Mouse (Mus musculus): ENCODE data around the gene Sgcd.
"Not testable (repeated sequence)": the region's sequence is repeated elsewhere in the genome, so short reads cannot be mapped to it uniquely, and the experiment has no call there.

Gene Sgcd

GRCm38 (mm10) chr11:47460149-47460548, 528.6 kb downstream of the Sgcd start:
- DNase-seq (ENCODE audit: low spot score in 2 of 2), result no peak

DNA sequence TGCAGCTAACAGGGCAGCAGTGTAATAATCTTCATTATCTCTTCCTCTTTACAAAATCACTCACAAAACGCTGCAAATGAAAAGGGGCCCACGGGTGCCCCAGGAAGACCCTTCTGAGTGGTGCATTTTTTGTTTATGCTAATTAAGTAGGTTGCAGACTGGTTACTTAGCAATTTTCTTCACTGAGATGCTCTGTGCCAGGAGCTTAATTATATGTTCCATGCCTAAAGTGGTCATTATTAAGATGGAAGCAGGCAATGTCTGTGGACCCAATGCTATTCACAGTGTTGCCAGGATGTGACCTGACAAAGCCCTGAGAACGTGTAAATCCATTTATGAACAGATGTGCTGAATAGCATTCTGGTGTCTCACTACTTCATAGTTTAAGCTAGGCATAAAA, 529.6 kb downstream of the Sgcd start:
- no peak for DNase-seq (ENCODE audit: low spot score in 2 of 2)

DNA sequence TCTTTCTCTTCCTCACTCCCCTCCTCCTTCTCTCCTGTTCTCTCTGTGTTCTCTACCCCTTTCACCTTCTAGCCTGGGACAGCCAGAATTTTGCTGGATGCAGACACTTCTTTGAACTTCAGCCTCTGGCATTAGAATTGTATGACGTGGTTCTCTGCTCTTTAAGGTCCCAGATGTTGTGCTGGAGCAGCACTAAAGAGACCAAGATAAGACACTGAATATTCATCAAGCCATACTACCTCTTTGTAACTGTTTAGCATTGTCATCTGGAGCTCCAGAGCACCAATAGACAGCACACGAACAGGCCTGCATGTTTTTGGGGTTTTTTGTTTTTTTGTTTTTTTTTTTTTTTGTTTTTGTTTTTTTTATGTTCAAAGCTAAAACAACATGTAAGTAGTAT, 541.0 kb downstream of the Sgcd start:
- no peak for DNase-seq (ENCODE audit: low spot score in 2 of 2)

DNA sequence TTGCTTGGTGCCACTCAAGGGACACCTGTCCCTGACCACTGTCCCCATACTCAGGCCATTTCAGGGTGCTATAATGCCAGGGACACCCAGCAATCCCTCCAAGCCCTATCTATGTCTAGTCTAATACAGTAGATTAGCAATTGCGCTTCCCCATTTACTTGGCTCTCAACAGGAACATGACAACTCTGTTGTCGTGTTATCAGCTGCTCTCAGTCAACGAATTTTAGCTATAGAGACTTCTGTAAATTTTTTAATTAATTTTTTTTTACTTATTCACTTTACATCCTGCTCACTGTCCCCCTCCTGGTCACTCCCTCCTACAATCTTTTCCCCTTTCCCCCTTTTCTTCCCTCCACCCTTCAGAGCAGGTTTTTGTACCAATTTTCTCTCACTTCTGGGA, 542.4 kb downstream of the Sgcd start:
- DNase-seq (ENCODE audit: low spot score in 2 of 2), result no peak

GRCm38 (mm10) chr11:47445683-47446082, 543.1 kb downstream of the Sgcd start:
- no peak for DNase-seq (ENCODE audit: low spot score in 2 of 2)

GRCm38 (mm10) chr11:47442266-47442665, 546.5 kb downstream of the Sgcd start:
- no peak for DNase-seq (ENCODE audit: low spot score in 2 of 2)

GRCm38 (mm10) chr11:47399607-47400006, 589.2 kb downstream of the Sgcd start:
- no peak for DNase-seq (ENCODE audit: low spot score in 2 of 2)

DNA sequence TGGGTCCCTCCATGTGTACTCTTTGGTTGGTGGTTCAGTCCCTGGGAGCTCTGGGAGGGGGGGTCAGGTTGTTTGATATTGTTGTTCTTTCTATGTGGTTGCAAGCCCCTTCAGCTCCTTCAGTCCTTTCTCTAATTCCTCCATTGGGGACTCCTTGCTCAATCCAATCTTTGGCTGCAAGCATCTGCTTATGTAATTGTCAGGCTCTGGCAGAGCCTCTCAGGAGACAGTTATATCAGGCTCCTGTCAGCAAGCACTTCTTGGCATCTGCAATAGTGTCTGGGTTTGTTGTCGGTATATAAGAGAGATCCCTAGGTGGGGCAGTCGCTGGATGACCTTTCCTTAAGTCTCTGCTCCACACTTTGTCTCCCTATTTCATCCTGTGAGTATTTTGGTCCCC, 598.0 kb downstream of the Sgcd start:
- not testable (repeated sequence) for DNase-seq (ENCODE audit: low spot score in 2 of 2)

DNA sequence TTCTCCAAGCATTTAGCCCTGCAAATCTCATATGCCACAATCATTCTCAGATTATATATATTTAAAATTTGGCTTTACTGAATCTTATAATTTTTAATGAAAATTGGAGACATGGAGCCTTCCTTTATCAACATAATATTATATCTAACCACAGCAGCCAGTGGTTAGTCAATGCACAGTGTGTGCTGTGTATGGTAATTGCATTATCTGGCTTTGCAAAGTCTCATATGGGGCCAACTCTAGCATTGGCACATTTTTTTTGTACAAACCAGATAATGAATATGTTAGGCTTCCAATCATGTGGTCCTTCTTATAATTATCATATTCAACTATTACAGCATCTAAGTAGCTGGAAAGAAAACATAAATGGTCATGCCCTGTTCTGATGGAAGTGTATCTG, 599.4 kb downstream of the Sgcd start:
- DNase-seq (ENCODE audit: low spot score in 2 of 2), result no peak

DNA sequence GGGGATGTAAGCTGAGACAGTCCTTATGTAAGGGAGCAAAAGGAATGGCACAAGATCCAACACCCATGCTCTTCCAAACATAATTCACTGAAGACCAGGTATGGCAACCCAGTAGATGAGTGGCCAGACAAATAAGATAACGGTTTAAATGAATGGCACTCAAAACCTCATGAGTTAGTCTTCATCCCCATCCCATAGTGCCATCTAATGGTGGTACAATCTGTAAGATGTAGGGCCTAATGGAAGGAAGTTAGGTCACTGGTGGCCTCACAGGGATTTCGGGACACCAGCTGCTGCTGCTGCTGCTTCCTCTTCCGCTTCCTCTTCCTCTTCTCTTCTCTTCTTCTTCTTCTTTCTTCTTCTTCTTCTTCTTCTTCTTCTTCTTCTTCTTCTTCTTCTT, 601.0 kb downstream of the Sgcd start:
- no peak for DNase-seq (ENCODE audit: low spot score in 2 of 2)

- no peak for DNase-seq (ENCODE audit: low spot score in 2 of 2)
Observed at GRCm38 (mm10) chr11:47386136-47386535, 602.6 kb downstream of the Sgcd start.

DNA sequence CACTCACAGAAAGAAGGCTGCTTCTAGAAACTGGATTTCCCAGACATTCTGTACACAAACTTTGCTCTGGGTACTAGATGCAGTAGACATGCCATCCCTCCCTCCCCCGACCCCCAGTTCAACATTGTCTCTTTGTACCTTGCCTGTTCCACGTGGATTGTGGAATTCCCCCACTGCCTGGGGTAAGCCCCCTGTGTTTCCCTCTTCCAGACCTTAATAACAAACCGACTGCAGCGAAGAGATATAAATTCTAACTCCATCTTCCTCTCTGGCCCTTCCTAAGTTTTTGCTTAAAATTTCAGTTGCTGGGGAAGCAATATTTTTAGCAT, 609.2 kb downstream of the Sgcd start:
- no peak for DNase-seq (ENCODE audit: low spot score in 2 of 2)

GRCm38 (mm10) chr11:47378843-47379629, 609.7 kb downstream of the Sgcd start:
- DNase-seq (ENCODE audit: low spot score in 2 of 2), result peak; percentile 4 to 22

- DNase-seq (ENCODE audit: low spot score in 2 of 2), result no peak
Observed at GRCm38 (mm10) chr11:47377421-47377820, 611.3 kb downstream of the Sgcd start.

DNA sequence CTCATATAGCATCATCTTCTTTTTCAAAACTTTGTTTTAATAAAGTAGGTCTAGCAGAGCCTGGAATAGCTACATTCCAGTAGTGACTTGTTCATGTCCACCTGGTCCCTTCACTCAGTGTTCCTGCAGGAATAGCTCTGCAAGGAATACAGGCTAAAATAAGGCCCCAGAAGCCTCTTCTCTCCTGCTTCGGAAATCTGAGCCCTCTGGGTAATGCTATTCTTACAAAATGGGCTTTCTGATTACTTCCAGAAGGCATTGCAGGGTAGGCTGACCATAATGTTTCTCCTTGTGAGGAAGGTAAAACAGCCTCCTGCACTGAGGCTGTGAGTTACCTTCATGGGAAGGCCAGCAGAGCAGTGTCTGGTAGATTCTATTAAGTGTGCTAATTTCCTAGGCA, 611.9 kb downstream of the Sgcd start:
- DNase-seq (ENCODE audit: low spot score in 2 of 2), result no peak

DNA sequence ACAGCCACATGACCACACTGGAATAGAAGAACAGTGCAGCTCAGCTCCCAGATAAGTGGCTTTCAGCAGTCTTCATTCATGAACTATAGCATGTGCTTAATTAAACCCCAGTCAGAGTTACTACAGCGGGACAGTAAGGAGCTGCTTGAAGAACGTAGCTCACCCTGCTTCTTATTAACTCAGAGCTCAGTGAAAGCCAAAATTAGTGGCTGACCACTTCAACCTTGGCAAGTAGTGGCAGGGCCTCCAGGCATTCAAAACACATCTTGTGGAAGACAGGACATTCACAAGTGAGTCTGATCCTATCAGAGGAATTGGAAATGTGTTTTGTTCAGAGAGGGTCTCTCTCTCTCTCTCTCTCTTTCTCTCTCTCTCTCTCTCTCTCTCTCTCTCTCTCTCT, 617.2 kb downstream of the Sgcd start:
- DNase-seq (ENCODE audit: low spot score in 2 of 2), result no peak

GRCm38 (mm10) chr11:47351585-47351984, 637.2 kb downstream of the Sgcd start:
- DNase-seq (ENCODE audit: low spot score in 2 of 2), result no peak

- no peak for DNase-seq (ENCODE audit: low spot score in 2 of 2)
Observed at GRCm38 (mm10) chr11:47343486-47343885, 645.3 kb downstream of the Sgcd start.

DNA sequence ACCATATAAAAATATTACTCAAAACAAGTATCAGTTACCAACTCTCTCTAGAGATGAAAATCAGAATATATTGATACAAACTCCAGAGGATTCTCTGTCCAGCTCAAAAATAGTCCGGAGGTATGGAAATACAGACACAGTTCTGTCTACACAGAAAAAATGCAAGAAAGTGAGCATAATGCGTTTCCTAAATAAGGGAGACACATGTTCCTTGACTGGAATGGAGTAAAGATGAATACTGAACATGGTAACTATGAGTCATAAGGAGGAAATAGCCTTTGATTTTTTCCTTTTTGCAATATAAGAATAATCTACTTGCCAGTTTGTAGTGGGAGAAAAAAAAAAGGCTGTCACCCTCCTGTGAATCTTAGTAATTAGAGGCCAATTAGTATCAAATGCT, 655.1 kb downstream of the Sgcd start:
- no peak for DNase-seq (ENCODE audit: low spot score in 2 of 2)

DNA sequence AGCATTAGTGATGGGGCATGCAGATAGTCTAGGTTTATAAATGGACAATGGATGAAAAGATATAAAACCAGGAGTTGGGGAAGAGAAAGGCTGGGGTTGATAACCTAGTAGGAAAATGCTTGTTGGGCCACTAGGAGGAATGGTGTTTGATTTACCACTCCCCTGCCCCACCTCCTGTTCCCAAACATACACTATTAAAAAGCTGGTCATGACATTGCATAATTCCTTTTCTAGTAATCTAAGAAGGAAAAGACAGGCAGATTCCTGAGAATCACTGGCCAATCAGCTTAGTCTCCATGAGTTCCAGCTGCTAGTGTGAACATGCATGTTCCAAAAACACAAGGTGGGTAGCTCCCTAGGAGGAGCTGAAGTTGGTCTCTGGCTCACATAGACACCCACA, 683.2 kb downstream of the Sgcd start:
- DNase-seq (ENCODE audit: low spot score in 2 of 2), result no peak

- DNase-seq (ENCODE audit: low spot score in 2 of 2), result peak in 1 of 2 experiments; percentile 12
Observed at GRCm38 (mm10) chr11:47304702-47305450, 683.9 kb downstream of the Sgcd start.

- DNase-seq (ENCODE audit: low spot score in 2 of 2), result no peak
Observed at GRCm38 (mm10) chr11:47299777-47300176, 689.0 kb downstream of the Sgcd start.

DNA sequence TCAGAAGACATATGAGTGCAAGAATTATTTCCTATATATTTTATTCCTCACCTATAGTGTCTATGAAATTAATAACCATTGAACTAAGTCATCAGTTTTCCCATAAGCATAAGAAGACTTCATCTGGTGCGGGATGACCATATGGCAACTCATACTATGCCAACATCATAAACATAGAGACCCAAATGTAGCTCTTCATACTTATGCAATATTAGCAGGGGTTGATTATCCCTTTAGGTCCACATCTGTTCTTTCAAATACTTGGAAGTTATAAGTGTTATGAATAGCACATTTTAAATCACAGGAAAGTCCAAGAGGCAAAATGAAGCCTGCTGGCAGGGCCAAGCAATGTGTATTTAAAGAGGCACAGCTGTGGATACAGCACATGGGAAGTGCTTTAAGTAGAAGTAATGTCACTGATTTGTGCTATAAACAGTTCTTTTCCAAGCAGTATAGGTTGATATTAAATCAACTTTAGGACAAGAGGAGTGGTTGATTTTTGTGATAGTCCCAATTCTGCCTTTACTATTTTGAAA, 690.9 kb downstream of the Sgcd start:
- DNase-seq (ENCODE audit: low spot score in 2 of 2), result no peak

Measured in frontal cortex, postnatal 14 days (tissue).